20 mouse cellular contexts compared by ENCODE assay signal in genomic region chr5:3645326-3645725, GRCm38 (mm10). TPM values are rescaled to one million over a fixed set of nuclear protein-coding genes. Genes with fewer than 3 reads are reported as not detected.
A peak's percentile ranks its signal among the peaks of the same experiment; 100 is the strongest.
DNase-seq lines count a peak whose midpoint lies in the region; ATAC-seq and TF ChIP-seq lines count a peak whose summit lies in the region.
"Had no signal": no experiment of that assay in that cellular context is flagged by ENCODE, and none has a peak within 500 bp of the region (broad histone marks: within the 10 kb centered on the region; RNA-seq: fewer than 3 reads in every experiment).

No protein-coding gene starts in this region.

- H3K36me3 ChIP-seq in forebrain, embryonic 15.5 days, result peaks cover 30% of the 10 kb centered on the region
- H3K36me3 ChIP-seq in forebrain, embryonic 16.5 days (ENCODE audit: control insufficient read depth, insufficient read depth), result peaks cover 8% of the 10 kb centered on the region; the same call in 1 of the 2 replicates
- H3K36me3 ChIP-seq in limb, embryonic 12.5 days, result peaks cover 44% of the 10 kb centered on the region
- H3K36me3 ChIP-seq in limb, embryonic 10.5 days, result peaks cover 52% of the 10 kb centered on the region
- peaks cover 47% of the 10 kb centered on the region for H3K36me3 ChIP-seq in G1E (replicated peaks)
- H3K36me3 ChIP-seq in limb, embryonic 13.5 days, result peaks cover 37% of the 10 kb centered on the region

- 87% methylated on average over 6 of the region's 6 CpGs for WGBS in forebrain, embryonic 15.5 days
- WGBS in forebrain, embryonic 16.5 days, result 78% methylated on average over 6 of the region's 6 CpGs
- 46% methylated on average over 6 of the region's 6 CpGs for WGBS in limb, embryonic 12.5 days
- WGBS in limb, embryonic 10.5 days, result 58% methylated on average over 6 of the region's 6 CpGs
- WGBS in limb, embryonic 13.5 days, result 50% methylated on average over 6 of the region's 6 CpGs

- H3K9ac ChIP-seq in forebrain, embryonic 15.5 days (replicated peaks), result 0 out of 2 replicates have a peak overlapping the region, but pooled peaks have one; percentile 4
- no peak overlapping the region; the same call in 1 of the 2 replicates for H3K9ac ChIP-seq in forebrain, embryonic 16.5 days (replicated peaks; ENCODE audit: low read depth, low read length)
- no peak overlapping the region for H3K9ac ChIP-seq in limb, embryonic 12.5 days (replicated peaks)
- peak overlapping the region; percentile 21; the same call in 1 of the 2 replicates for H3K9ac ChIP-seq in limb, embryonic 13.5 days

- no peak for ATAC-seq in forebrain, embryonic 15.5 days (replicated peaks)
- no peak for ATAC-seq in forebrain, embryonic 16.5 days
- ATAC-seq in limb, embryonic 12.5 days (ENCODE audit: insufficient number of reproducible peaks, insufficient read depth, low FRiP score, low TSS enrichment, low read depth), result no peak
- no peak for ATAC-seq in G1E (ENCODE audit: extremely low read depth, insufficient number of reproducible peaks, low FRiP score, poor library complexity, severe bottlenecking)
- no peak for ATAC-seq in limb, embryonic 13.5 days (ENCODE audit: low FRiP score, low read depth)
- ATAC-seq: forebrain, embryonic 14.5 days; lung, postnatal 0 days had no signal

- no peak for TF ChIP-seq CTCF in G1E (IDR thresholded peaks at IDR 0.05; ENCODE audit: low read depth, low read length)

- no peak for DNase-seq in limb, embryonic 10.5 days (ENCODE audit: low spot score)
- DNase-seq in G1E (ENCODE audit: low spot score), result no peak
- no peak for DNase-seq in cerebellum, adult 9-11 months
- DNase-seq in kidney, adult 11 months, result no peak
- DNase-seq: cerebellum, postnatal 10 days; gastrocnemius, postnatal 10 days; kidney, postnatal 4 days had no signal

- no peak overlapping the region for H3K4me2 ChIP-seq in forebrain, embryonic 15.5 days (replicated peaks)
- no peak overlapping the region for H3K4me2 ChIP-seq in forebrain, embryonic 16.5 days (ENCODE audit: low read length)
- peak overlapping the region; percentile 37 for H3K4me2 ChIP-seq in limb, embryonic 12.5 days
- peak overlapping the region; percentile 12 for H3K4me2 ChIP-seq in limb, embryonic 13.5 days (replicated peaks)

- no peaks in the 10 kb centered on the region for H3K27me3 ChIP-seq in forebrain, embryonic 15.5 days
- no peaks in the 10 kb centered on the region for H3K27me3 ChIP-seq in forebrain, embryonic 16.5 days (replicated peaks; ENCODE audit: control insufficient read depth, insufficient read depth, low read length)
- no peaks in the 10 kb centered on the region for H3K27me3 ChIP-seq in limb, embryonic 12.5 days
- no peaks in the 10 kb centered on the region for H3K27me3 ChIP-seq in limb, embryonic 10.5 days (ENCODE audit: low read depth, poor library complexity, severe bottlenecking)
- no peaks in the 10 kb centered on the region for H3K27me3 ChIP-seq in G1E (ENCODE audit: insufficient read depth, low read length)
- H3K27me3 ChIP-seq in limb, embryonic 13.5 days, result no peaks in the 10 kb centered on the region

- H3K4me3 ChIP-seq in forebrain, embryonic 15.5 days, result no peak overlapping the region
- H3K4me3 ChIP-seq in forebrain, embryonic 16.5 days (replicated peaks; ENCODE audit: low read length), result no peak overlapping the region
- 0 out of 2 replicates have a peak overlapping the region, but pooled peaks have one; percentile 1 for H3K4me3 ChIP-seq in limb, embryonic 12.5 days (replicated peaks)
- H3K4me3 ChIP-seq in limb, embryonic 10.5 days, result no peak overlapping the region
- peak overlapping the region; percentile 19; the same call in 1 of the 2 replicates for H3K4me3 ChIP-seq in G1E (ENCODE audit: low read depth, low read length)
- no peak overlapping the region for H3K4me3 ChIP-seq in limb, embryonic 13.5 days
- H3K4me3 ChIP-seq: heart, embryonic 10.5 days; hindbrain, embryonic 10.5 days had no signal

- H3K9me3 ChIP-seq in forebrain, embryonic 15.5 days, result no peaks in the 10 kb centered on the region
- no peaks in the 10 kb centered on the region for H3K9me3 ChIP-seq in forebrain, embryonic 16.5 days (ENCODE audit: control insufficient read depth, low read length)
- no peaks in the 10 kb centered on the region for H3K9me3 ChIP-seq in limb, embryonic 12.5 days
- no peaks in the 10 kb centered on the region for H3K9me3 ChIP-seq in limb, embryonic 10.5 days (replicated peaks)
- no peaks in the 10 kb centered on the region for H3K9me3 ChIP-seq in G1E (replicated peaks)
- H3K9me3 ChIP-seq in limb, embryonic 13.5 days, result no peaks in the 10 kb centered on the region
- H3K9me3 ChIP-seq: heart, embryonic 10.5 days had no signal

- no peak overlapping the region for H3K27ac ChIP-seq in forebrain, embryonic 15.5 days (replicated peaks)
- no peak overlapping the region for H3K27ac ChIP-seq in forebrain, embryonic 16.5 days (ENCODE audit: low read length)
- no peak overlapping the region for H3K27ac ChIP-seq in limb, embryonic 12.5 days
- H3K27ac ChIP-seq in limb, embryonic 10.5 days, result no peak overlapping the region
- no peak overlapping the region for H3K27ac ChIP-seq in limb, embryonic 13.5 days
- H3K27ac ChIP-seq: heart, embryonic 10.5 days; hindbrain, embryonic 10.5 days had no signal

- peaks cover 15% of the 10 kb centered on the region for H3K4me1 ChIP-seq in forebrain, embryonic 15.5 days
- H3K4me1 ChIP-seq in forebrain, embryonic 16.5 days (replicated peaks; ENCODE audit: control insufficient read depth, insufficient read depth, low read length), result peaks cover 10% of the 10 kb centered on the region
- peaks cover 7% of the 10 kb centered on the region for H3K4me1 ChIP-seq in limb, embryonic 12.5 days (replicated peaks)
- peaks cover 16% of the 10 kb centered on the region for H3K4me1 ChIP-seq in limb, embryonic 10.5 days
- H3K4me1 ChIP-seq in G1E (ENCODE audit: insufficient read depth, low read depth, low read length), result peaks cover 26% of the 10 kb centered on the region
- peaks cover 11% of the 10 kb centered on the region for H3K4me1 ChIP-seq in limb, embryonic 13.5 days

RNA-seq across cellular contexts. Expression of gene Tmbim7, which starts 5.7 kb away (rescaled TPM):
- not detected in 2 replicates for polyA plus RNA-seq in forebrain, embryonic 15.5 days (2015; fragmentation: Nextera tagmentation; extraction: Ambion mirVana)
- polyA plus RNA-seq in forebrain, embryonic 16.5 days (2015; fragmentation: Nextera tagmentation; extraction: Ambion mirVana), result not detected in 2 replicates
- polyA plus RNA-seq in limb, embryonic 12.5 days (2016; fragmentation: Nextera tagmentation; extraction: Ambion mirVana), result not detected in 2 replicates
- polyA plus RNA-seq in limb, embryonic 10.5 days (2016; fragmentation: Nextera tagmentation; extraction: Ambion mirVana), result not detected in 2 replicates
- total RNA-seq in G1E (2014; fragmentation: Nextera tagmentation) (not detected in 2 replicates), G1E (2017) (not detected in 2 replicates)
- not detected in 2 replicates for polyA plus RNA-seq in G1E (2012)
- polyA plus RNA-seq in limb, embryonic 13.5 days (2015; fragmentation: Nextera tagmentation; extraction: Ambion mirVana), result not detected in 2 replicates
- total RNA-seq: adrenal gland, postnatal 4 days; gastrocnemius, postnatal 10 days; layer of hippocampus, postnatal 25 days; left cerebral cortex, postnatal 36 days had no signal
- polyA plus RNA-seq: forebrain, embryonic 14.5 days; heart, embryonic 10.5 days; hindbrain, embryonic 10.5 days; intestine, embryonic 14.5 days; lung, postnatal 0 days; thymus, postnatal 0 days had no signal

RNA-seq across cellular contexts. Expression of gene Gatad1, which starts 11.7 kb away (rescaled TPM):
- 58.6 and 59.9 TPM in 2 replicates for polyA plus RNA-seq in forebrain, embryonic 15.5 days (2015; fragmentation: Nextera tagmentation; extraction: Ambion mirVana)
- polyA plus RNA-seq in forebrain, embryonic 16.5 days (2015; fragmentation: Nextera tagmentation; extraction: Ambion mirVana), result 56.9 and 57.3 TPM in 2 replicates
- polyA plus RNA-seq in limb, embryonic 12.5 days (2016; fragmentation: Nextera tagmentation; extraction: Ambion mirVana), result 63.5 and 71.1 TPM in 2 replicates
- polyA plus RNA-seq in limb, embryonic 10.5 days (2016; fragmentation: Nextera tagmentation; extraction: Ambion mirVana), result 66.9 and 68.7 TPM in 2 replicates
- total RNA-seq in G1E (2014; fragmentation: Nextera tagmentation) (202 and 212 TPM in 2 replicates), G1E (2017) (202 and 227 TPM in 2 replicates)
- polyA plus RNA-seq in G1E (2012), result 60.2 and 81.6 TPM in 2 replicates
- 60.8 and 63.3 TPM in 2 replicates for polyA plus RNA-seq in limb, embryonic 13.5 days (2015; fragmentation: Nextera tagmentation; extraction: Ambion mirVana)

RNA-seq across cellular contexts. Expression of gene Rbm48, which starts 48.9 kb away (rescaled TPM):
- 15.9 and 16.9 TPM in 2 replicates for polyA plus RNA-seq in forebrain, embryonic 15.5 days (2015; fragmentation: Nextera tagmentation; extraction: Ambion mirVana)
- 18.2 and 19.0 TPM in 2 replicates for polyA plus RNA-seq in forebrain, embryonic 16.5 days (2015; fragmentation: Nextera tagmentation; extraction: Ambion mirVana)
- 15.3 and 15.6 TPM in 2 replicates for polyA plus RNA-seq in limb, embryonic 12.5 days (2016; fragmentation: Nextera tagmentation; extraction: Ambion mirVana)
- 13.4 and 15.2 TPM in 2 replicates for polyA plus RNA-seq in limb, embryonic 10.5 days (2016; fragmentation: Nextera tagmentation; extraction: Ambion mirVana)
- total RNA-seq in G1E (2014; fragmentation: Nextera tagmentation) (21.6 and 60.5 TPM in 2 replicates), G1E (2017) (28.9 and 38.8 TPM in 2 replicates)
- polyA plus RNA-seq in G1E (2012), result 2.8 and 4.0 TPM in 2 replicates
- 14.2 and 17.4 TPM in 2 replicates for polyA plus RNA-seq in limb, embryonic 13.5 days (2015; fragmentation: Nextera tagmentation; extraction: Ambion mirVana)

RNA-seq across cellular contexts. Expression of gene Pex1, which starts 49.5 kb away (rescaled TPM):
- 22.5 and 23.0 TPM in 2 replicates for polyA plus RNA-seq in forebrain, embryonic 15.5 days (2015; fragmentation: Nextera tagmentation; extraction: Ambion mirVana)
- 24.8 and 27.3 TPM in 2 replicates for polyA plus RNA-seq in forebrain, embryonic 16.5 days (2015; fragmentation: Nextera tagmentation; extraction: Ambion mirVana)
- polyA plus RNA-seq in limb, embryonic 12.5 days (2016; fragmentation: Nextera tagmentation; extraction: Ambion mirVana), result 17.7 and 23.2 TPM in 2 replicates
- polyA plus RNA-seq in limb, embryonic 10.5 days (2016; fragmentation: Nextera tagmentation; extraction: Ambion mirVana), result 14.6 and 17.2 TPM in 2 replicates
- total RNA-seq in G1E (2014; fragmentation: Nextera tagmentation) (34.4 and 48.0 TPM in 2 replicates), G1E (2017) (27.4 and 29.0 TPM in 2 replicates)
- 3.9 and 4.9 TPM in 2 replicates for polyA plus RNA-seq in G1E (2012)
- 22.0 and 22.7 TPM in 2 replicates for polyA plus RNA-seq in limb, embryonic 13.5 days (2015; fragmentation: Nextera tagmentation; extraction: Ambion mirVana)

Comparison
In these comparisons a context has a peak if more than half of its experiments do, and no peak if none do; other contexts are left out.
1. H3K4me3 ChIP-seq: peak in limb, embryonic 12.5 days (single experiment) and G1E (single experiment); none in forebrain, embryonic 15.5 days (single experiment), forebrain, embryonic 16.5 days (single experiment), limb, embryonic 10.5 days (single experiment) and limb, embryonic 13.5 days (single experiment).
2. H3K9ac ChIP-seq: peak in forebrain, embryonic 15.5 days (single experiment) and limb, embryonic 13.5 days (single experiment); none in forebrain, embryonic 16.5 days (single experiment) and limb, embryonic 12.5 days (single experiment).
3. H3K4me2 ChIP-seq: peak in limb, embryonic 12.5 days (single experiment) and limb, embryonic 13.5 days (single experiment); none in forebrain, embryonic 15.5 days (single experiment) and forebrain, embryonic 16.5 days (single experiment).